9 mouse cellular contexts compared by ENCODE assay signal in the genomic region with DNA sequence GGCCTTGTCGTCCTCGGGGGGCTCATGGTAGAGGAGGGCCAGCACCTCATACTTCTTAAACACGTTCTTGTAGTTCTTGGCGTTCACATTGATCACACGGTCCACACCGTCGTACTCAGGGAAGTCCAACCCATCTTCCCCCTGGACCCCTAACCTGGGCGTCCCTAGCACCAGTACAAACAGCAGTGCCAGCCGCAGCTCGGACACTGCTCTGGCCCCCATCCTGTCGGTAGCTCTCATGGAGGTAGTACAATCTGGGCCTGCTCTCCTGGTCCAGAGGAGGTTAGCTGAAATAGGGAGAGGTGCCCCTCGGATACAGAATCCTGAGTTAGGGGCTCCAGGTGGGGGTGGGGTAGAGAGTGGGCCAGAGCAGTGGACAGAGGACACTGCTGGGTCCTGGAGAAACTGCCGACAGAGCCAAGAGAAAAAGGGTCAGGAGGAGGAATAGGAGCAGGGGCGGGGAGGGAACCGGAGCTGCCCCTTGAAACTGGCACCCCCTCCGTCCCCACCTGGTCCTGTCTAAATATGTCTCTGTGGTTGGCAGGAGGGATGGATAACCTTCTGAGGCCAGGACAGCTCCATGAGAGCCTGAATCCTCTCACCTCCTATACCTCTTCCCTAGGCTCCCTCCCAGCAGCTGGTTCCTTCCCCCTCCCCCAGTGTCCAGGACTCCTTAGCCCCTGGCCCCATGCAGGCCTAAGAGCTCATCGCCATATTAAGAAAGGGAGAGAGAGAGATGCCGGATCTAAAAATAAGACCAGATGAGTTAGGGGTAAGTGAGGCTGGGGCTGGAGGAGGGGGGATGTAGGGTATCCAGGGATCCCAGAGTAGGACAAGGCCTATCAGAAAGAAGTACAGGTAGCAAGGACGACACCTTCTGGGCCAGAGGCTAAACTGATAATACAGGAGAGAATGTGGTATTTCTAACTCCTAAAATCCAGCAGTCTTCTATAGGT. TPM values are rescaled to one million over a fixed set of nuclear protein-coding genes. Genes with fewer than 3 reads are reported as not detected.
A peak's percentile ranks its signal among the peaks of the same experiment; 100 is the strongest.
DNase-seq lines count a peak whose midpoint lies in the region; ATAC-seq and TF ChIP-seq lines count a peak whose summit lies in the region.
"Had no signal": no experiment of that assay in that cellular context is flagged by ENCODE, and none has a peak within 500 bp of the region (broad histone marks: within the 10 kb centered on the region; RNA-seq: fewer than 3 reads in every experiment).

TSS of gene Casq1 (minus strand) at position 418 of the 956 bp plus-strand sequence.

- TF ChIP-seq EP300 in ES-Bruce4 (IDR thresholded peaks at IDR 0.05; ENCODE audit: insufficient read depth, low read depth, low read length): no peak

- peaks cover 73% of the 10 kb centered on the region for H3K4me1 ChIP-seq in heart, embryonic 10.5 days
- peaks cover 4% of the 10 kb centered on the region for H3K4me1 ChIP-seq in ES-Bruce4 (ENCODE audit: control insufficient read depth, insufficient read depth, low read length)
- peaks cover 18% of the 10 kb centered on the region for H3K4me1 ChIP-seq in intestine, embryonic 16.5 days (ENCODE audit: control insufficient read depth, insufficient read depth, low read length)

- peak within 1 kb of the TSS; percentile 32; the same call in 1 of the 2 replicates for H3K9ac ChIP-seq in ES-Bruce4 (ENCODE audit: low read depth, poor library complexity, severe bottlenecking)
- H3K9ac ChIP-seq in intestine, embryonic 16.5 days (ENCODE audit: low read depth, low read length): peak within 1 kb of the TSS; percentile 32; the same call in 1 of the 2 replicates

- ATAC-seq in intestine, embryonic 16.5 days: 0 out of 2 replicates have a peak, but pooled peaks have one; percentile 10
- ATAC-seq in megakaryocyte, adult 5-6 weeks (ENCODE audit: poor library complexity, severe bottlenecking): no peak

- intact Hi-C loops in heart, postnatal 36 days (cut with DNase I): loop anchor here (10.0 kb wide), 1 partner anchor 285 kb away; the partner anchor contains the start of gene Tagln2

- H3K4me3 ChIP-seq in heart, embryonic 10.5 days: peak within 1 kb of the TSS; percentile 41
- H3K4me3 ChIP-seq in ES-Bruce4 (ENCODE audit: low read depth, low read length): peak within 1 kb of the TSS; percentile 17
- no peak within 1 kb of the TSS for H3K4me3 ChIP-seq in intestine, embryonic 16.5 days (ENCODE audit: low read length)

- H3K36me3 ChIP-seq in heart, embryonic 10.5 days: peaks cover 11% of the 10 kb centered on the region; the same call in 1 of the 2 replicates
- no peaks in the 10 kb centered on the region for H3K36me3 ChIP-seq in ES-Bruce4 (ENCODE audit: control insufficient read depth, insufficient read depth, low read length, poor library complexity, severe bottlenecking)
- no peaks in the 10 kb centered on the region for H3K36me3 ChIP-seq in intestine, embryonic 16.5 days (ENCODE audit: control insufficient read depth, insufficient read depth, low read length)

- TF ChIP-seq CTCF in ES-Bruce4 (IDR thresholded peaks at IDR 0.05; ENCODE audit: low read depth, low read length): no peak

- WGBS in heart, embryonic 10.5 days: 55% methylated on average over 19 of the region's 19 CpGs
- 79% methylated on average over 19 of the region's 19 CpGs for WGBS in intestine, embryonic 16.5 days

- DNase-seq in heart, embryonic 10.5 days (ENCODE audit: low spot score): no peak
- DNase-seq in heart, postnatal 36 days: no peak
- DNase-seq in gastrocnemius, postnatal 10 days: peak; percentile 51
- DNase-seq in thymus, postnatal 4 days: no peak
- DNase-seq in urinary bladder, adult 2 months (ENCODE audit: low spot score): no peak

- no peaks in the 10 kb centered on the region for H3K27me3 ChIP-seq in heart, embryonic 10.5 days (ENCODE audit: insufficient read depth, poor library complexity, severe bottlenecking)
- H3K27me3 ChIP-seq in ES-Bruce4 (ENCODE audit: control insufficient read depth, insufficient read depth, low read length, poor library complexity, severe bottlenecking): no peaks in the 10 kb centered on the region
- no peaks in the 10 kb centered on the region for H3K27me3 ChIP-seq in intestine, embryonic 16.5 days (replicated peaks; ENCODE audit: control insufficient read depth, insufficient read depth, low read length)

- H3K27ac ChIP-seq in heart, embryonic 10.5 days: peak within 1 kb of the TSS; percentile 90
- H3K27ac ChIP-seq in ES-Bruce4 (ENCODE audit: insufficient read depth, low read length): peak within 1 kb of the TSS; percentile 39
- H3K27ac ChIP-seq in intestine, embryonic 16.5 days (ENCODE audit: low read length): peak within 1 kb of the TSS; percentile 59

- no peaks in the 10 kb centered on the region for H3K9me3 ChIP-seq in heart, embryonic 10.5 days
- H3K9me3 ChIP-seq in ES-Bruce4 (replicated peaks; ENCODE audit: control insufficient read depth, insufficient read depth, low read length, poor library complexity, severe bottlenecking): no peaks in the 10 kb centered on the region
- no peaks in the 10 kb centered on the region for H3K9me3 ChIP-seq in intestine, embryonic 16.5 days (ENCODE audit: control insufficient read depth, low read length)

- no peak within 1 kb of the TSS for H3K4me2 ChIP-seq in intestine, embryonic 16.5 days (ENCODE audit: low read depth, low read length)

- TF ChIP-seq POLR2A in ES-Bruce4 (IDR thresholded peaks at IDR 0.05; ENCODE audit: insufficient read depth, low read length): no peak

RNA-seq across cellular contexts. Expression of gene Casq1, which starts in this region (rescaled TPM):
- 225 and 307 TPM in 2 replicates for polyA plus RNA-seq in heart, embryonic 10.5 days (2016; fragmentation: Nextera tagmentation; extraction: Ambion mirVana)
- total RNA-seq in heart, postnatal 36 days (2021): 1 to 10 TPM; 8.0 to 8.6 TPM
- polyA plus RNA-seq in ES-Bruce4 (2011; ENCODE audit: insufficient read depth, insufficient read length, low read depth, missing spikeins): 1.7 and 1.8 TPM in 2 replicates
- total RNA-seq in gastrocnemius, postnatal 10 days (2021): 1,000 to 10,000 TPM; 4,961 to 5,359 TPM
- 24.1 and 24.6 TPM in 2 replicates for polyA plus RNA-seq in intestine, embryonic 16.5 days (2015; fragmentation: Nextera tagmentation; extraction: Ambion mirVana)
- not detected in 2 replicates for total RNA-seq in megakaryocyte, adult 5-6 weeks (2015)
- not detected in 2 replicates for total RNA-seq in megakaryocyte, adult 5-6 weeks (2017)
- 3.2 and 3.3 TPM in 2 replicates for polyA plus RNA-seq in urinary bladder, adult 2 months (2012; rRNA removed)
- total RNA-seq: neutrophil, adult 5-6 weeks had no signal

Comparison
In these comparisons a context has a peak if more than half of its experiments do, and no peak if none do; other contexts are left out.
1. RNA of gene Casq1 (total RNA-seq): 4,961 to 5,359 TPM in gastrocnemius, postnatal 10 days; 8.0 to 8.6 TPM in heart, postnatal 36 days and not detected in megakaryocyte, adult 5-6 weeks; every median in the first group is over 100 times any median in the second.
2. H3K27ac ChIP-seq: peak in every context shown above with its lines; median percentile 90 in heart, embryonic 10.5 days; 59 in intestine, embryonic 16.5 days; 39 in ES-Bruce4.